Mouse (Mus musculus): Measurements from ENCODE around the gene Nsmf. TPM values are rescaled to one million over a fixed set of nuclear protein-coding genes. Genes with fewer than 3 reads are reported as not detected.

Gene Nsmf
- total RNA-seq, 2 experiments from 2014 or later = 8.8 to 10.5 TPM

GRCm38 (mm10) chr2:25083697-25084096 lies 29.5 kb downstream of the Nsmf start:
- no peak for DNase-seq (ENCODE audit: low spot score)

DNA sequence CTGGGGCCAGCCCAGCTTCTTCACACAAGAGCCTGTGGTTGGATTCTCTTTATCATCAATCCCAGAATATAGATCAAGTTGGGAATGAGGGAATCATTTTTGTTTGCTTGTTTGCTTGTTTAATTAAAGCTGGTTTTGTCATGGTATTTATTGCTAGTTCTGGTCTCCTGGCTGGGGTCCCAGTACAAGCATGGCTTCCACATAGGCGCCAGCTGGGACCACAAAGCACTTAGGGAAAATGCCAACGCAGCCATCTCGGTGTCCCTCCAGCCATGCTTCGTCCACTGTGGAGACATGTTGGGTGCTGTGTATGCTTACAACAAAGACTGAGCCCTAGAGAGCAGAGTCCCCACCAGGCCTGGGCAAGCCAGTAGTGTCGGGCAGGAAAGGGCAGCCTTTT lies 31.4 kb downstream of the Nsmf start:
- DNase-seq (ENCODE audit: low spot score) = no peak

DNA sequence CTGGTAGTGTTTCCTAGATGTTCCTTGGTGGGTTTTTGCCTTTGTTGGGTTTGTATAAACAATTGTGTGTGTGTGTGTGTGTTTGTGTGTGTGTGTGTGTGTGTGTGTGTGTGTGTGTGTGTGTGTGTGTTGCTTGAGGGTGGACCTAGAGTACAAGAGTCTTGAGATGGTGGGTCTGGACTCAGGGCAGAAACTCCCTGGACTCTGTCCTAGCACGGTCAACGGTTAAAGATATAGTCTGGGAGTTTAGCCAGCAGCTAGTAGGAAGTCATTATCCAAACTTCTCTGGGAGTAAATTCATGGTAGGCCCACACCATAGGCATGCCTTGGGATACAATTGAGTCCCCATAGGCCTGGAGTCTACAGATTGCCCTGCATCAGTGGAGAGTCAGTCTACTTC lies 33.7 kb downstream of the Nsmf start:
- no peak for DNase-seq (ENCODE audit: low spot score)

- DNase-seq (ENCODE audit: low spot score) = no peak
These were observed 34.5 kb downstream of the Nsmf start for GRCm38 (mm10) chr2:25088636-25089035.

DNA sequence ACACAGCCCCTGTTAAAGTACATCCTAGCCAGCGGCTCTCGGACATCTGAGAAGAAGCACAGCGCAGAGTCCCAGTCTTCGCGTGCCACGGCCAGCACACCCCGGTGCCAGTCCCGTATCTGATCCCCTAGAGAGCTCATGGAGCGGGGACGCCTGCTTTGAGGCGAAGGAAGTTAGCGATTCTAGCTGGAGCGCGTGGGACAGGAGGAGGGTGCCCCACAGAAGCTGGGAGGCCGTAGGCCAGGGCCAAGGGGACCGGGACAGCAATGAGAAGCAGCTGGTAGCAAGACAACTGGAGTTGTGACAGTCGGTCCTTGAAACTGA lies 40.6 kb downstream of the Nsmf start:
- DNase-seq (ENCODE audit: low spot score) = no peak

DNA sequence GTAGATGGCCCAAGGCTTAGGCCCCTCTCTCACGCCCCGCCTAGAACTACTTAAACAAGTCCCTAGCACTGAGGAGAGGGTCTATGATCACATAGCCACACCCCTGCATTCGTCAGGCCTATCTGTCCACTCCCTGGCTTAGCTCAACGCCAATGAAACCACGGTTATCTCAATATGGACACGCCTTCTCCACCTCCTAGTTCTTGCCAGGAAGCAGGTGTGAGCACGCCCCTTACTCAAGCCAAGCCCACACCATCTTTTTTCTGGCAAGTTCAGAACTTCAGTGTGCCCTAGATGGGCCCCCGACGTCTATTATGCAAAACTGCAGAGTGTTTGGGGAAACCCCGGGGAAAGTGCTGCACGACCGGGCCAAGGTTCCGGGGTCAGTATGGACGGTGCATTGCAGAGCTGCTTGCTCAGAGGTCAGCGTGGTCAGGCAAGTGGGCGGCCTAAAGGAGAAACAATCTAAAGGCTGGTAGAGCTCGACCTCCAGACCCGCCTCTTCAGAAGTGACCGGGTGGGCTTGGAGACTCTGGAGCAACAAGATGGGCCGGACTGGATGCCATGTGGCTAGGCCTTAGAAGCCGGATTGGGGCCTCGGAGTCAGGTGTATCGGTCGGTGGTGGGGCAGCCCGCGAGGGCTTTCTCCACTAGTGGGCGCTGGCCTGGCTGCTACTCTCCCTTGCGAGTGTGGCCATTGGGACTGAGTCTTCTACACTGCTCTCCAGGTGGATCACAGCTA lies 41.1 kb downstream of the Nsmf start, which contains the start of gene Noxa1:
Gene Noxa1 (minus strand): TSS at position 41 of the 742 bp plus-strand sequence.
- DNase-seq (ENCODE audit: low spot score) = no peak

GRCm38 (mm10) chr2:25098005-25098615 lies 44.0 kb downstream of the Nsmf start:
- DNase-seq (ENCODE audit: low spot score) = no peak

DNA sequence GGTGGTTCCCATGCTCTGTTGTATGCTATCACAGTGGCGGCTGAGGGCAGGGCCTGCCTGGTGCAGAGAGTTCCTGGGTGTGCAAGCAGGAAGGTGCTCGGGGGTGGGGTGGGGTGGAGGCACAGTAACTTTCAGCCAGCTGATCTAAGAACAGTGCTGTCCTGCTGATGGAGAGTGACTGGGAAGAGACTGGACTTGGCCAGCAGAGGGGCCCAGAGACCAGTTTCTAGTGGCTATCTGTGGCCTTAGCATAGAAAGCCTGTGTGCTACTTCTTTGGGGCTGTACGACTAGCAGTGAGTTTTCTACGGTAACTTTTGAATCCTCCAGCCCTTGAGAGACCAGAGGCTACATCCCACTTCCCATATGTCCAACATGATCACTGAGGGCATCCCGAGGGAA lies 44.8 kb downstream of the Nsmf start:
- DNase-seq (ENCODE audit: low spot score) = no peak

- DNase-seq (ENCODE audit: low spot score) = no peak
These were observed 45.5 kb downstream of the Nsmf start for GRCm38 (mm10) chr2:25099703-25100102.

GRCm38 (mm10) chr2:25104122-25104521 lies 50.0 kb downstream of the Nsmf start:
- DNase-seq (ENCODE audit: low spot score) = no peak

GRCm38 (mm10) chr2:25106045-25106444 lies 51.9 kb downstream of the Nsmf start:
- DNase-seq (ENCODE audit: low spot score) = no peak

- no peak for DNase-seq (ENCODE audit: low spot score)
These were observed 55.3 kb downstream of the Nsmf start for GRCm38 (mm10) chr2:25109487-25109886.

- DNase-seq (ENCODE audit: low spot score) = no peak
These were observed 56.5 kb downstream of the Nsmf start for GRCm38 (mm10) chr2:25110505-25111183.

- DNase-seq (ENCODE audit: low spot score) = no peak
These were observed 57.1 kb downstream of the Nsmf start for GRCm38 (mm10) chr2:25111184-25111791.

Small RNA genes within 50 kb of the gene (microRNA-seq; reads per million reads assigned to microRNA genes)
- not detected for gene Gm24328
- gene Mir7664 = not detected

Other genes starting within 250 kb of the Nsmf start
- gene Ehmt1, start 134.7 kb upstream of the Nsmf start, total RNA-seq (2021) = 10 to 100 TPM; 19.2 to 21.5 TPM
- gene Arrdc1, start 119.1 kb upstream of the Nsmf start, total RNA-seq (2021) = 1 to 10 TPM; 2.7 to 3.2 TPM
- gene Zmynd19, start 104.6 kb upstream of the Nsmf start, total RNA-seq (2021) = 10 to 100 TPM; 18.3 to 20.3 TPM
- gene Dph7, start 92.0 kb upstream of the Nsmf start, total RNA-seq (2021) = 1 to 10 TPM; 2.7 to 3.8 TPM
- 10 to 100 TPM; 38.1 TPM for gene Mrpl41, start 79.3 kb upstream of the Nsmf start, total RNA-seq (2021)
- gene Pnpla7, start 78.3 kb upstream of the Nsmf start, total RNA-seq (2021) = 10 to 100 TPM; 34.9 to 45.5 TPM
- gene Entpd8, start 25.9 kb downstream of the Nsmf start, total RNA-seq (2021) = not detected
- gene Noxa1, start 40.8 kb downstream of the Nsmf start, total RNA-seq (2021) = not detected
- gene Nrarp, start 126.4 kb downstream of the Nsmf start, total RNA-seq (2021) = 1 to 10 TPM; 3.4 to 8.6 TPM
- gene Tor4a, start 142.5 kb downstream of the Nsmf start, total RNA-seq (2021) = 1 to 10 TPM in 1 of 2 experiments, under 1 TPM in 1; 0.84 to 1.2 TPM
- gene Nelfb, start 157.1 kb downstream of the Nsmf start, total RNA-seq (2021) = 10 to 100 TPM; 18.8 to 21.3 TPM
- not detected for gene Stpg3, start 160.3 kb downstream of the Nsmf start, total RNA-seq (2021)
- not detected for gene Fam166a, start 164.4 kb downstream of the Nsmf start, total RNA-seq (2021)
- 100 to 1,000 TPM; 224 to 228 TPM for gene Tubb4b, start 170.3 kb downstream of the Nsmf start, total RNA-seq (2021)
- not detected for gene Slc34a3, start 180.0 kb downstream of the Nsmf start, total RNA-seq (2021)
- not detected for gene Rnf224, start 182.4 kb downstream of the Nsmf start, total RNA-seq (2021)
- gene Rnf208, start 187.9 kb downstream of the Nsmf start, total RNA-seq (2021) = under 1 TPM; 0.50 to 0.74 TPM
- gene Cysrt1, start 188.1 kb downstream of the Nsmf start, total RNA-seq (2021) = not detected
- gene AL732309.1, start 192.5 kb downstream of the Nsmf start, total RNA-seq (2021) = 1 to 10 TPM; 1.3 to 1.4 TPM
- gene Tmem203, start 201.1 kb downstream of the Nsmf start, total RNA-seq (2021) = 10 to 100 TPM; 12.0 to 12.1 TPM
- gene Tprn, start 208.3 kb downstream of the Nsmf start, total RNA-seq (2021) = 1 to 10 TPM; 2.9 to 3.8 TPM
- gene Ssna1, start 218.1 kb downstream of the Nsmf start, total RNA-seq (2021) = 10 to 100 TPM; 27.9 to 30.9 TPM
- gene Anapc2, start 218.1 kb downstream of the Nsmf start, total RNA-seq (2021) = 10 to 100 TPM; 27.6 to 30.4 TPM
- not detected for gene Tmem210, start 233.8 kb downstream of the Nsmf start, total RNA-seq (2021)
- gene Lrrc26, start 235.6 kb downstream of the Nsmf start, total RNA-seq (2021) = not detected